Mouse (Mus musculus) heart, embryonic 10.5 days (tissue): ENCODE data around the gene Mrpl16. TPM values are rescaled to one million over a fixed set of nuclear protein-coding genes. Genes with fewer than 3 reads are reported as not detected.

Source experiments
- DNase-seq: peaks from one replicate; pipeline ENCODE4 v3.0.0-alpha.2; 2017; ENCODE audit warnings: low spot score
- H3K27ac ChIP-seq: fragments of 300-500 bp; sonication (generic); 2 replicates; pipeline ENCODE4 v1.5.1; 2016; ENCODE audit warnings: mild to moderate bottlenecking
- H3K27me3 ChIP-seq: fragments of 300-500 bp; sonication (generic); 2 replicates; pipeline ENCODE4 v1.6.1; 2016; ENCODE audit warnings: mild to moderate bottlenecking; ENCODE audit not compliant: poor library complexity, insufficient read depth, severe bottlenecking
- H3K36me3 ChIP-seq: fragments of 300-500 bp; sonication (generic); 2 replicates; pipeline ENCODE4 v1.6.1; 2016; ENCODE audit warnings: mild to moderate bottlenecking, moderate library complexity
- H3K4me1 ChIP-seq: fragments of 300-500 bp; sonication (generic); 2 replicates; pipeline ENCODE4 v1.6.1; 2016; ENCODE audit warnings: mild to moderate bottlenecking
- H3K4me3 ChIP-seq: fragments of 300-500 bp; sonication (generic); 2 replicates; pipeline ENCODE4 v1.5.1; 2016; ENCODE audit warnings: mild to moderate bottlenecking, moderate library complexity
- H3K9me3 ChIP-seq: fragments of 300-500 bp; sonication (generic); 2 replicates; pipeline ENCODE4 v1.6.1; 2016; ENCODE audit warnings: mild to moderate bottlenecking, moderate library complexity
- WGBS: fragments of 180-500 bp; shearing (Covaris S2); methylation state at CpG from one replicate; pipeline ENCODE4 v1.1.7; 2016; 5-methylcytosine and 5-hydroxymethylcytosine counted together
- polyA plus RNA-seq: library from polyadenylated mRNA; unstranded; fragments of >200 nt; fragmentation: Nextera tagmentation; extraction: Ambion mirVana; gene quantifications from 2 replicates; pipeline ENCODE4 v1.2.1, GENCODE M21; 2016

The Mrpl16 gene
- polyA plus RNA-seq, 1 experiment from 2014 or later, result 73.0 TPM

DNA sequence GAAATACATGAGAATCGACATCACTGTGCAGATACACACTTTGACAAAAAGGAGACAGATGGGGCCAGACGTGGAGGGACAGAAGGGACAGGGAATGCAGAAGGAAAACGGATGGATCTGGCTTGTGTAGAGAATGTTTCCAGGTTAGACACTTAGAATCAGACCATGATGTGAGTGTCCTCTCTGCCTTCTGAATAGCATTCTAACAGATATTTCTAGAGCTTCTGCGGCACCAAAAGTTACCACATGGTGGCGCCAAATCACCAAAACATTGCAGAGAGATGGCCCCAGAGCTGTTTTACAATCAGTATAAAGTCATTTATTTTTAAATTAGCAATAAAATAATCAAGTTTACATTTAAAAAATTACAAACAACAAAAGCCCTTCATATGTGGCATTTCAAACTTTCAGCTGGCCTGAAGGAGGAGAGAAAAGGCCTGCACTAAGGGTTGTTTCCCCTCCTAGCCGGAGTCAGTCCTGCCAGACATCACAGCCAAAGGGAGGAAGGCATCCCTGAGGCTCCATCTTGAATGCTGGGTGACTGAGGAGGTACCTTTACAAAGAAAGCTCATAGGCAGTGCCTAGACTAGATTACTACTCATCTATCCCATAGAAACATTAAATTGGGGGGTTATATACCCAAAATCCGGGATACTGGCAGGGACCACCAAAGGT lies 7.1 kb downstream of the Mrpl16 start:
- Histone ChIP-seq H3K27me3 (no peaks in the 10 kb centered on the region), H3K27ac (no peak overlapping the region), H3K36me3 (peaks cover 26% of the 10 kb centered on the region), H3K4me3 (no peak overlapping the region), H3K9me3 (no peaks in the 10 kb centered on the region), H3K4me1 (no peaks in the 10 kb centered on the region)
- WGBS, result 60% methylated on average over 7 of the region's 7 CpGs
- no peak for DNase-seq

DNA sequence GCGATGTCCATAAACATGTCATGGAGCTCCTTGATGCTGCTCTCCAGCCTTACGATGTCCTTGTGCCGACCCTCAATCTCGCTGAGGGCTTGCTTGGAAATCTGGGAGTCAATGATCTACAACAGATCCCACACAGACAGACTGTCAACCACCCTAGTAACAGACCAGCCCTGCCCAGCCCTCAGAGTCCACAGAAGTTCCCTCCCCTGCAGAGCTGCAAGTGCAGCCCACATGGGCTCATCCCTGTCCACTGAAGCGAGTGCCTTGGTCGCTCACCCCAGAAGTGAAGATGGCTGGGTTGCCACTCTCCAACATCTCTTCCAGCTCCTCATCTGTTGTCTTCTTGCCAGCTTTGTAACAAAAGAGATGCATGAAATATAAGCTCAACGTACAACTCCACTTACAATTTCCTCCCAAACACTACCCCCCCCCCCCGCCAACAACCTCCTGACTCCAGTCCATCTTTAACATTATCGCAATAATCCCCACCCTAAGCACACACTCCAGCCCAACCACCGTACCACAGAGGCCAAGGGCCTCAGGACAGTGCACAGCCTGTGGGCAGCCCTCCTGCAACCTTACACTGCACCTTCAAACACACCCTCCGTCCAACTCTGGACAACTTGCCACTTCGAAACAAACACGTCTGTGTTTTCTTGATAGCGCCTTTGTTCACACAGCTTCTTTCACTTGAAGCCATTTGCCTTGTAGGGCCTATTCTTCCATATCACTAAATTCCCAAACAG lies 15.4 kb downstream of the Mrpl16 start:
- Histone ChIP-seq H3K4me1 (no peaks in the 10 kb centered on the region), H3K36me3 (0 out of 2 replicates have a peak, but pooled peaks cover 4% of the 10 kb centered on the region), H3K27ac (no peak overlapping the region), H3K27me3 (no peaks in the 10 kb centered on the region), H3K9me3 (no peaks in the 10 kb centered on the region), H3K4me3 (no peak overlapping the region)
- 89% methylated on average over 14 of the region's 14 CpGs for WGBS
- peak; percentile 57 for DNase-seq

DNA sequence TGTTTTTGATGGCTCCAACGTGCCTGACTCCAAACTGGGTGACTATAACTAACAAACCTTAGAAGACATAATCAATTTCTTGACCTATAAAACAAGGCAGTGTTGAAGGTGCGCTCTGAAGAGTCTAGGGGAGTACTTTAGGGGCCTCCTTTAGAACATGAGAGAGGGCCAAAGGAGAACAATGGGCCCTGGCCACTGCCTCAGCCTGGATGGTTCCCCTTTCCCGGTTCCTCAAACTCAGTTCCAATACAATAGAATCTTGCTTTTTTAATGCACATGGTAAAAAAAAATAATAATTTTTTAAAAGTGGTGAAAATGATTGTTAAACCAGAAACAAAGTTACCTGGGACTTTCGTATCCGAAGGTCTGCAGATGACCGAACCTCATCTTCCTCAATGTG lies 17.6 kb downstream of the Mrpl16 start:
- no peaks in the 10 kb centered on the region for H3K4me1 ChIP-seq
- WGBS, result 85% methylated on average over 6 of the region's 6 CpGs
- DNase-seq, result no peak

DNA sequence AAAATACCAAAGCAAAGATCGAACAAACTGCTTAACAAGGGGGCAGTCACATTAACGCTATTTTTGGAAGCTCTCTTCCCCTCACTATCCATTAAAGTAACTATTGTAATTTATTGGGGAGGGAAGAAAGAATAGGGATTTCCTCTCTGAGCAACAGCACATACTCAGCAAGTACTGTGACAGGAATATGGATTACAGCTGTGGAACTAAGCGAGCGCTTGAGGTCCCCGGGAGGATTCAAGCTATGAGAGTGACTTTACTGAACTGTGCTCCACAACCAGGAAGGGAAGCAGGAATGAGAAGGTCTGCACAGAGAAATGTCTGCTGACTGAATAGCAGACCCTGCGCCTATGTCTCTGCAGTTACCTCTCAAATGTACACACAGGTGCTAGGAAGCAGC lies 18.7 kb downstream of the Mrpl16 start:
- no peak for DNase-seq
- no peak overlapping the region for H3K27ac ChIP-seq
- no peaks in the 10 kb centered on the region for H3K27me3 ChIP-seq
- no peak overlapping the region for H3K4me3 ChIP-seq
- no peaks in the 10 kb centered on the region for H3K9me3 ChIP-seq
- no peaks in the 10 kb centered on the region for H3K36me3 ChIP-seq
- 85% methylated on average over 6 of the region's 6 CpGs for WGBS
- no peaks in the 10 kb centered on the region for H3K4me1 ChIP-seq

More for the DNA sequence above, 17.6 kb downstream of the Mrpl16 start:
- Histone ChIP-seq H3K36me3 (no peaks in the 10 kb centered on the region), H3K4me3 (no peak overlapping the region), H3K9me3 (no peaks in the 10 kb centered on the region), H3K27ac (no peak overlapping the region), H3K27me3 (no peaks in the 10 kb centered on the region)

DNA sequence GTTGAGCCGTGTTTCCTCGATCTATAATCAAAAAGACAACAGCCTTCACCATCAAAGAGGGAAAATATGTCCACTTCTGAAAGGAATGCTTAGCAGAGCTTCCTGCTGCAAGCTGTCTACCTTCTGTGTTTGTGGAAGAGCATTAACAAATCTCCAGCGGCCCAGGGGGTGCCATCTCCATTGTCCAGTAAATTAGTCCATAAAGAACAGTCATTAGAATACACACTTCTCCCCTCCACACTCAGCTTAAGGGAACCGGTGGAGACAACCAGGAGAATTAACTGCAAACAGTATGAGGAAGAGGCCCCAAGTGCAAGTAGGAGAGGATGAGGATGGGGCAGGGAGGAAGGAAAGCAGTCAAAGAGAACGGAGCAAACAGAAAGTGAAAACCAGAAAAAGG lies 21.6 kb downstream of the Mrpl16 start:
- H3K9me3 ChIP-seq, result no peaks in the 10 kb centered on the region
- WGBS, result 72% methylated on average over 5 of the region's 5 CpGs
- DNase-seq, result no peak
- H3K27me3 ChIP-seq, result no peaks in the 10 kb centered on the region
- no peaks in the 10 kb centered on the region for H3K36me3 ChIP-seq
- no peaks in the 10 kb centered on the region for H3K4me1 ChIP-seq
- H3K4me3 ChIP-seq, result no peak overlapping the region
- no peak overlapping the region for H3K27ac ChIP-seq

DNA sequence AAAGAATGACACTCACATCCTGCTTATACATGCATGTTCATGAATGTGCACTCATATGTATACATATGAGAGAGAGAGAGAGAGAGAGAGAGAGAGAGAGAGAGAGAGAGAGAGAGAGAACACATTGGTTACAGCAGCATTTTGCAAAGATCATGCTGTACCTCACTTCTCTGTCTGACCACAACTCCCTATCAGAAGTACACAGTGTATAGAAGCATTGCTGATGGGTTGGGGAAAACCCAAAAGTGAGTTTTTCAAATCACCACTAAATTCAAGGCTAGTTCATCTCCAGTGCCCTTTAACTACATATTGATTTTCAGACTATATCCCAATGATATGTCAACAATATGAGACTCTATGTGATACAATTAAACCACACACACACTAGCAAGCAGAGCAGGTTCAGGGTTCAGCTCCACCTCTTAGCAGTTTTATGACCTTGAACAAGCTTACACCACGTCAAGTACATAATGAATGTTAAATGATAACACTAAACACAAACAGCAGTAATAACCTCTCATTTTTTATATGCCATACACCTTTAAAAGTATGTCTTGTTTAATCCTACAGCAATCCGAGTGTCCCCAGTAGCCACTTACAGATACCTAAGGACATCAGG lies 23.7 kb downstream of the Mrpl16 start:
- no peak for DNase-seq

DNA sequence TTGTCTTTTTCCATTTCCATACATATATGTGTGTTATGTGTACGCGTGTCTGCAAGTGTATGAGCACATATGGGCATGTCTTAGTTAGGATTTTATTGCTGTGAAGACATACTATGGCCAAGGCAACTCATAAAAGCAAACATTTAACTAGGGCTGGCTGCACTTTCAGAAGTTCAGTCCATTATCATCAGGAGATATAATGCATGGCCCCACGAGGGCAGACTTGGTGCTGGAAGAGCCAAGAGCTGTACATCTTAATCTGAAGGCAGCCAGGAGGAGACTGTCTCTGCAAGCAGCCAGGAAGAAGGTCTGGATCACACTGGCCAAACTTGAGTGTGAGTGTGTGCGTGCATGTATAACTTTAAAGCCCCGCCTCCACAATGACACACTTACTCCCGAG lies 24.3 kb downstream of the Mrpl16 start:
- no peak overlapping the region for H3K27ac ChIP-seq
- WGBS, result 80% methylated on average over 6 of the region's 6 CpGs
- no peaks in the 10 kb centered on the region for H3K9me3 ChIP-seq
- no peaks in the 10 kb centered on the region for H3K36me3 ChIP-seq
- H3K27me3 ChIP-seq, result no peaks in the 10 kb centered on the region
- H3K4me3 ChIP-seq, result no peak overlapping the region
- no peak for DNase-seq
- no peaks in the 10 kb centered on the region for H3K4me1 ChIP-seq

More for the DNA sequence above, 23.7 kb downstream of the Mrpl16 start:
- 74% methylated on average over 2 of the region's 2 CpGs for WGBS
- no peaks in the 10 kb centered on the region for H3K36me3 ChIP-seq
- H3K4me3 ChIP-seq, result no peak overlapping the region
- no peaks in the 10 kb centered on the region for H3K9me3 ChIP-seq
- H3K4me1 ChIP-seq, result no peaks in the 10 kb centered on the region
- H3K27me3 ChIP-seq, result no peaks in the 10 kb centered on the region
- no peak overlapping the region for H3K27ac ChIP-seq

DNA sequence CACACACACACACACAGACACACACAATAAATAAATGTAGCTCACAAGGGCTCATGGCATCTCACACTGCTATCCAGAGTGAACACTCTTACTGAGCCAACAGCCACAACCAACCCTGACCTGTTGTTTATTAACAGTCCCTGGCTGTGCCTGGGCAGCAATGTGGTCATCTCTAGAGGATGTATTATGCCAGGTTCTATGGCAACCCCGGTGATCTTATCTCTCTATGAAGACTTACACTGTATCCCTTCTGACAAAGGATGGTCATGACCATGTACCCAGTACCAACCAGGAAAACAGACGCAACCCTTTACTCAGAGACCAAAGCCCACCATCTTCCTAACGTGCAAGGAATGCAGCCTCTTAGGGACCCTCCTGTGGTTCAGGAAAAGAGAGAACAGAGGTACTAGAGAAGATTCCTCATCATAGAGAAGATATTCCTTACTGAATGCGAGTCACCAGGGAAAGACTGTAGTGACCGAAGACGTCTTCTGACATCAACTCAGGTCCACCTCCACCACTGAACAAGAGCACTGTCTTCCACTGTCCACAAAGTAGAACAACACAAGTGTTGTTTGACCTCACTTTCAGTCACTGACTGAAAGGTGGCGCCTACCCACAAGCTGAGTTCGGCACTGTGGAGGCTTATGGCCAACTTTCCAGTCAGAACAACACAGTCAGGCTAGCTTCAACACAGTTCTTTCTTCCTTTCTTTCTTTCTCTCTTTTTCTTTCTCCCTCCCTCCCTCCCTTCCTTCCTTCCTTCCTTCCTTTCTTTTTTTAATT lies 30.5 kb downstream of the Mrpl16 start:
- 75% methylated on average over 8 of the region's 8 CpGs for WGBS
- Histone ChIP-seq H3K27me3 (no peaks in the 10 kb centered on the region), H3K4me1 (no peaks in the 10 kb centered on the region), H3K27ac (no peak overlapping the region), H3K36me3 (no peaks in the 10 kb centered on the region), H3K4me3 (no peak overlapping the region), H3K9me3 (no peaks in the 10 kb centered on the region)
- peak; percentile 60 for DNase-seq

DNA sequence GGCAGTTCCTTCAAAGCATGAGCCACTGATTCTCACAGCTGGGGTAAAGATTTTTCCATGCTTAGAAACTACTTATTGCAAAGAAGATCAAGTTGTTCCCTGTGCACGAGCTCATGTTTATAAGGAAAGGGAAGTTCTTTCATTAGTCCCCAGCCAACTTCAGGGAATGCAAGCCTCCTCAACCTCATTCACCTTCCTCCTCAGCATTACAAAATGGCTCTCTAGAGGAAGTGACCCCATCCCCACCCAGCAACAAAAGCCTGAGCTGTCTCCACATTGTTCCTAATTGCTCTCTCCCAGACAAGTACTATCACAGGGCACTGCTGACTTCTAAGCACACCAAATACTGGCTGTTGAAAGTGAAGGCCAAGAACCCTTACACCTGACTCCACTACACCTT lies 34.2 kb downstream of the Mrpl16 start:
- no peaks in the 10 kb centered on the region for H3K9me3 ChIP-seq
- H3K27ac ChIP-seq, result no peak overlapping the region
- no peaks in the 10 kb centered on the region for H3K4me1 ChIP-seq
- no peaks in the 10 kb centered on the region for H3K36me3 ChIP-seq
- no peaks in the 10 kb centered on the region for H3K27me3 ChIP-seq
- H3K4me3 ChIP-seq, result no peak overlapping the region
- DNase-seq, result no peak
- 64% methylated on average over 1 of the region's 1 CpGs for WGBS

DNA sequence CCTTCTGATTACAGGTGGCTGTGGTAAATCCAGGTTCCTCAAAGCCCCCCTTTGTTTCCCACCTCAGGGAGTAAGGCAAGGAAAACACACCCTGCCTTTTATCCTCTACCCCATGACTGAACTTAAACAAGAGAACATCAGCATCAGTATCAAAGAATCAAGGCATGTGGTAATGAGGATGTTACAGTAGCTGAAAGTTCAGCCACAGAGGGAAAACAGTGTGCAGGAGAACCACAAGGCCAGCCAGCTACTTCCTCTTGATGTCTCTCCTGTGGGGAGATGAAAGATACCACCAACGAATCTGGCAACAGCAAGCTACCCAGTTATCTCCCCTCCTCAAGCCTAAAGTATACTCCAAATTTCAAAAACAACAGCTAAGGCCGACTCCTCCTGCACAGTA lies 37.1 kb downstream of the Mrpl16 start:
- Histone ChIP-seq H3K4me3 (no peak overlapping the region), H3K27ac (no peak overlapping the region), H3K9me3 (no peaks in the 10 kb centered on the region), H3K36me3 (no peaks in the 10 kb centered on the region), H3K4me1 (peaks cover 7% of the 10 kb centered on the region), H3K27me3 (no peaks in the 10 kb centered on the region)
- DNase-seq, result no peak
- WGBS, result 45% methylated on average over 2 of the region's 2 CpGs

DNA sequence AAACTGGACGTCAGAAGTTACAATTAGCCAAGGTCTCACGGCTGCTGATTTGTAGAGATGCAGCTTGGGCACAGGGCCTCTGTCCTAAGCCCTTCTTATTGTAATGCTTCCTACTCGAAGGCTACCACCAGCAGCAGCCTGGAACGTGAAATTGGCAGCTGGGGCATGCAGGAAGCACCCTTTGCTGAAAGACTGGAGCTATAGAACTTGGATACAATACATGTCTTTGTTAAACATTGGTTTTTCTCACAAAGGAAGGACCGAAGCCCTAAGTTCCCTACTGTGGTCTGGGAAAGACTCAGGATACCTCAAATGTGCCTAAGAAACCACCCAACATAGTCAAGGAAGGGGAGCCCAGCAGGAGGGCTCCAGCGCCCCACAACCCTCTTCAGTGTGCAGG lies 37.6 kb downstream of the Mrpl16 start:
- 74% methylated on average over 6 of the region's 6 CpGs for WGBS
- peaks cover 12% of the 10 kb centered on the region for H3K4me1 ChIP-seq

DNA sequence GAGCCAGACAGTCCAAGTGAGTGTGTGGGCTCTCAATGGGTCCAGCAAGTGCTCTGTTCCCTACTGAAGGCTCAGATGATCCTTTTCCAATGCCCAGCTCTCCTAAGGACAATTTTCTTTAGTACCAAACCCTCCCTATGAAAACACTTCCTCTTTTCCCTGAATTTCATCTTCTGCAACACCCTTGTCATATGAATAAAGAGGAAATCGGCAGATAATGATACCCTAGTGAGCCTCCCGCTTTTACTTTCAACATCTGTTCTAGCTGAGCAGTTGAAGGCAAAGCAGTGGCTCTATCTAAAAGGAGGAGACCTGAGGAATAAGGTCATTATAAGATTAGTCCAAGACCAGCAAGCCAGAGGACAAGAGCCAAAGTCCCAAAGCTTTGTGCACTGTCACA lies 38.3 kb downstream of the Mrpl16 start:
- H3K36me3 ChIP-seq, result no peaks in the 10 kb centered on the region
- WGBS, result 85% methylated on average over 2 of the region's 2 CpGs
- no peaks in the 10 kb centered on the region for H3K9me3 ChIP-seq
- peaks cover 17% of the 10 kb centered on the region for H3K4me1 ChIP-seq
- no peak overlapping the region for H3K27ac ChIP-seq
- H3K27me3 ChIP-seq, result no peaks in the 10 kb centered on the region
- no peak overlapping the region for H3K4me3 ChIP-seq
- DNase-seq, result no peak

More for the DNA sequence above, 37.6 kb downstream of the Mrpl16 start:
- no peaks in the 10 kb centered on the region for H3K36me3 ChIP-seq
- DNase-seq, result peak; percentile 43
- no peak overlapping the region for H3K4me3 ChIP-seq
- H3K27ac ChIP-seq, result no peak overlapping the region
- H3K27me3 ChIP-seq, result no peaks in the 10 kb centered on the region
- no peaks in the 10 kb centered on the region for H3K9me3 ChIP-seq
